Mouse (Mus musculus) embryonic facial prominence, embryonic 14.5 days (tissue): ENCODE results near the gene Npdc1. TPM values are rescaled to one million over a fixed set of nuclear protein-coding genes. Genes with fewer than 3 reads are reported as not detected.
A peak's percentile ranks its signal among the peaks of the same experiment; 100 is the strongest.

Source experiments
- ATAC-seq: fragments of 200-750 bp; cut with Nextera tagmentation; 2 replicates; pipeline ENCODE4 v1.8.0; 2017; ENCODE audit warnings: low read depth, moderate number of reproducible peaks, moderate TSS enrichment
- DNase-seq: peaks from one replicate; pipeline ENCODE4 v3.0.0-alpha.2; 2015; ENCODE audit warnings: low spot score
- H3K27ac ChIP-seq: fragments of 300-500 bp; sonication (generic); replicated peaks from 2 replicates; pipeline ENCODE4 v1.5.1; 2014; ENCODE audit warnings: low read depth, mild to moderate bottlenecking, low read length, moderate library complexity
- H3K27me3 ChIP-seq: fragments of 300-500 bp; sonication (generic); replicated peaks from 2 replicates; pipeline ENCODE4 v1.6.1; 2014; ENCODE audit warnings: low read length; ENCODE audit not compliant: control insufficient read depth, insufficient read depth
- H3K36me3 ChIP-seq: fragments of 300-500 bp; sonication (generic); 2 replicates; pipeline ENCODE4 v1.6.1; 2014; ENCODE audit warnings: low read length, mixed read lengths; ENCODE audit not compliant: control insufficient read depth, insufficient read depth
- H3K4me1 ChIP-seq: fragments of 300-500 bp; sonication (generic); 2 replicates; pipeline ENCODE4 v1.6.1; 2014; ENCODE audit warnings: antibody characterized with exemption, low read length; ENCODE audit not compliant: control insufficient read depth, insufficient read depth
- H3K4me2 ChIP-seq: fragments of 300-500 bp; sonication (generic); 2 replicates; pipeline ENCODE4 v1.6.1; 2014; ENCODE audit warnings: low read depth, mild to moderate bottlenecking, low read length, moderate library complexity, mixed read lengths
- H3K4me3 ChIP-seq: fragments of 300-500 bp; sonication (generic); 2 replicates; pipeline ENCODE4 v1.5.1; 2014; ENCODE audit warnings: low read depth, mild to moderate bottlenecking, low read length
- H3K9ac ChIP-seq: fragments of 300-500 bp; sonication (generic); 2 replicates; pipeline ENCODE4 v1.6.1; 2014; ENCODE audit warnings: low read depth, mild to moderate bottlenecking, low read length, moderate library complexity, mixed read lengths
- H3K9me3 ChIP-seq: fragments of 300-500 bp; sonication (generic); 2 replicates; pipeline ENCODE4 v1.6.1; 2016; ENCODE audit warnings: low read length; ENCODE audit not compliant: control insufficient read depth
- WGBS: fragments of 180-500 bp; shearing (Covaris S2); extraction: QIAGEN DNeasy Blood & Tissue Kit; methylation state at CpG from one replicate; pipeline ENCODE4 v1.1.7; 2014; 5-methylcytosine and 5-hydroxymethylcytosine counted together
- polyA plus RNA-seq: library from polyadenylated mRNA; unstranded; fragments of >200 nt; fragmentation: Nextera tagmentation; extraction: Ambion mirVana; gene quantifications from 2 replicates; pipeline ENCODE4 v1.2.1, GENCODE M21; 2014

Npdc1 gene
- polyA plus RNA-seq, 1 experiment from 2014 or later, result 75.1 TPM

- no peak for DNase-seq
- H3K27me3 ChIP-seq, result peaks cover 3% of the 10 kb centered on the region; the same call in 1 of the 2 replicates
These were observed 14.7 kb upstream of the Npdc1 start for GRCm38 (mm10) chr2:25384492-25384891.

GRCm38 (mm10) chr2:25391266-25391665, 7.9 kb upstream of the Npdc1 start:
- WGBS, result 49% methylated on average over 5 of the region's 5 CpGs
- ATAC-seq, result peak; percentile 35; the same call in 1 of the 2 replicates

More at GRCm38 (mm10) chr2:25384492-25384891, 14.7 kb upstream of the Npdc1 start:
- no peak overlapping the region for H3K4me3 ChIP-seq
- no peaks in the 10 kb centered on the region for H3K36me3 ChIP-seq
- no peak overlapping the region for H3K4me2 ChIP-seq
- no peak overlapping the region for H3K9ac ChIP-seq
- no peak for ATAC-seq
- no peaks in the 10 kb centered on the region for H3K4me1 ChIP-seq
- H3K9me3 ChIP-seq, result no peaks in the 10 kb centered on the region
- H3K27ac ChIP-seq, result no peak overlapping the region
- 81% methylated on average over 5 of the region's 5 CpGs for WGBS

GRCm38 (mm10) chr2:25394281-25395221, 4.6 kb upstream of the Npdc1 start:
- Histone ChIP-seq H3K27ac (no peak overlapping the region), H3K9me3 (no peaks in the 10 kb centered on the region), H3K27me3 (peaks cover 54% of the 10 kb centered on the region), H3K36me3 (no peaks in the 10 kb centered on the region), H3K4me2 (no peak overlapping the region), H3K4me3 (no peak overlapping the region), H3K4me1 (0 out of 2 replicates have a peak, but pooled peaks cover 4% of the 10 kb centered on the region), H3K9ac (0 out of 2 replicates have a peak overlapping the region, but pooled peaks have one; percentile 21)
- DNase-seq (peak; percentile 29), ATAC-seq (peak; percentile 23; the same call in 1 of the 2 replicates)
- 35% methylated on average over 3 of the region's 3 CpGs for WGBS

More at GRCm38 (mm10) chr2:25391266-25391665, 7.9 kb upstream of the Npdc1 start:
- peak; percentile 32 for DNase-seq
- no peak overlapping the region for H3K4me2 ChIP-seq
- H3K36me3 ChIP-seq, result no peaks in the 10 kb centered on the region
- no peak overlapping the region for H3K27ac ChIP-seq
- H3K9me3 ChIP-seq, result no peaks in the 10 kb centered on the region
- H3K9ac ChIP-seq, result no peak overlapping the region
- 0 out of 2 replicates have a peak, but pooled peaks cover 4% of the 10 kb centered on the region for H3K4me1 ChIP-seq
- peaks cover 22% of the 10 kb centered on the region for H3K27me3 ChIP-seq
- no peak overlapping the region for H3K4me3 ChIP-seq

- ATAC-seq, result peak; percentile 34; the same call in 1 of the 2 replicates
- H3K4me1 ChIP-seq, result 0 out of 2 replicates have a peak, but pooled peaks cover 4% of the 10 kb centered on the region
- H3K27ac ChIP-seq, result no peak within 1 kb of the TSS
- peaks cover 68% of the 10 kb centered on the region for H3K27me3 ChIP-seq
- H3K36me3 ChIP-seq, result no peaks in the 10 kb centered on the region
- peak; percentile 26 for DNase-seq
- H3K4me2 ChIP-seq, result peak within 1 kb of the TSS; percentile 72
- no peaks in the 10 kb centered on the region for H3K9me3 ChIP-seq
- WGBS, result 2% methylated on average over 34 of the region's 57 CpGs
- H3K9ac ChIP-seq, result peak within 1 kb of the TSS; percentile 53
- H3K4me3 ChIP-seq, result peak within 1 kb of the TSS; percentile 39
These were observed 3.2 kb upstream of the Npdc1 start, which contains the start of gene Entpd2 for GRCm38 (mm10) chr2:25395721-25396596. Entpd2 (plus strand) TSS chr2:25395874.

- no peak for DNase-seq
- Histone ChIP-seq H3K9me3 (no peaks in the 10 kb centered on the region), H3K27ac (no peak overlapping the region), H3K27me3 (peaks cover 75% of the 10 kb centered on the region), H3K9ac (no peak overlapping the region), H3K4me1 (0 out of 2 replicates have a peak, but pooled peaks cover 4% of the 10 kb centered on the region), H3K4me2 (peak overlapping the region; percentile 72; the same call in 1 of the 2 replicates), H3K36me3 (no peaks in the 10 kb centered on the region), H3K4me3 (no peak overlapping the region)
- no peak for ATAC-seq
- 45% methylated on average over 3 of the region's 3 CpGs for WGBS
These were observed 2.6 kb upstream of the Npdc1 start for GRCm38 (mm10) chr2:25396597-25396983.

- Histone ChIP-seq H3K9ac (no peak overlapping the region), H3K4me1 (0 out of 2 replicates have a peak, but pooled peaks cover 4% of the 10 kb centered on the region), H3K27ac (no peak overlapping the region), H3K4me3 (no peak overlapping the region), H3K27me3 (peaks cover 79% of the 10 kb centered on the region), H3K9me3 (no peaks in the 10 kb centered on the region), H3K36me3 (no peaks in the 10 kb centered on the region), H3K4me2 (no peak overlapping the region)
- DNase-seq (no peak), ATAC-seq (no peak)
- WGBS, result 43% methylated on average over 1 of the region's 1 CpGs
These were observed 2.1 kb upstream of the Npdc1 start for GRCm38 (mm10) chr2:25397010-25397409.

- H3K27me3 ChIP-seq, result peaks cover 89% of the 10 kb centered on the region
- 92% methylated on average over 7 of the region's 7 CpGs for WGBS
- ATAC-seq, result no peak
- no peak for DNase-seq
- H3K9ac ChIP-seq, result no peak overlapping the region
- 0 out of 2 replicates have a peak, but pooled peaks cover 4% of the 10 kb centered on the region for H3K4me1 ChIP-seq
- H3K9me3 ChIP-seq, result no peaks in the 10 kb centered on the region
- H3K4me3 ChIP-seq, result no peak overlapping the region
- no peak overlapping the region for H3K27ac ChIP-seq
- H3K36me3 ChIP-seq, result no peaks in the 10 kb centered on the region
- H3K4me2 ChIP-seq, result no peak overlapping the region
These were observed 1.1 kb upstream of the Npdc1 start for GRCm38 (mm10) chr2:25398065-25398464.

GRCm38 (mm10) chr2:25400291-25400690, 1.1 kb downstream of the Npdc1 start:
- DNase-seq (no peak), ATAC-seq (no peak)
- Histone ChIP-seq H3K9me3 (no peaks in the 10 kb centered on the region), H3K4me1 (0 out of 2 replicates have a peak, but pooled peaks cover 4% of the 10 kb centered on the region), H3K27me3 (peaks cover 84% of the 10 kb centered on the region), H3K4me2 (peak overlapping the region; percentile 35; the same call in 1 of the 2 replicates), H3K4me3 (peak overlapping the region; percentile 14; the same call in 1 of the 2 replicates), H3K27ac (no peak overlapping the region), H3K36me3 (no peaks in the 10 kb centered on the region), H3K9ac (no peak overlapping the region)
- WGBS, result 16% methylated on average over 16 of the region's 16 CpGs
